Mouse (Mus musculus) hindbrain, embryonic 12.5 days (tissue): ENCODE results near the gene Tmem179b. TPM values are rescaled to one million over a fixed set of nuclear protein-coding genes. Genes with fewer than 3 reads are reported as not detected.
A peak's percentile ranks its signal among the peaks of the same experiment; 100 is the strongest.

Source experiments
- ATAC-seq: fragments of 200-750 bp; cut with Nextera tagmentation; 2 replicates; pipeline ENCODE4 v1.8.0; 2017; ENCODE audit warnings: moderate TSS enrichment; ENCODE audit not compliant: low FRiP score
- H3K27ac ChIP-seq: fragments of 300-500 bp; sonication (generic); 2 replicates; pipeline ENCODE4 v1.5.1; 2016; ENCODE audit warnings: mild to moderate bottlenecking
- H3K27me3 ChIP-seq: fragments of 300-500 bp; sonication (generic); 2 replicates; pipeline ENCODE4 v1.6.1; 2016; ENCODE audit warnings: mild to moderate bottlenecking
- H3K36me3 ChIP-seq: fragments of 300-500 bp; sonication (generic); 2 replicates; pipeline ENCODE4 v1.6.1; 2016; ENCODE audit warnings: mild to moderate bottlenecking
- H3K4me1 ChIP-seq: fragments of 300-500 bp; sonication (generic); 2 replicates; pipeline ENCODE4 v1.6.1; 2016
- H3K4me2 ChIP-seq: fragments of 300-500 bp; sonication (generic); replicated peaks from 2 replicates; pipeline ENCODE4 v1.6.1; 2016; ENCODE audit warnings: mild to moderate bottlenecking
- H3K4me3 ChIP-seq: fragments of 300-500 bp; sonication (generic); 2 replicates; pipeline ENCODE4 v1.5.1; 2016; ENCODE audit warnings: mild to moderate bottlenecking
- H3K9ac ChIP-seq: fragments of 300-500 bp; sonication (generic); 2 replicates; pipeline ENCODE4 v1.6.1; 2016; ENCODE audit warnings: mild to moderate bottlenecking, moderate library complexity
- H3K9me3 ChIP-seq: fragments of 300-500 bp; sonication (generic); replicated peaks from 2 replicates; pipeline ENCODE4 v1.6.1; 2016; ENCODE audit warnings: mild to moderate bottlenecking
- WGBS: fragments of 180-500 bp; shearing (Covaris S2); methylation state at CpG from one replicate; pipeline ENCODE4 v1.1.7; 2016; 5-methylcytosine and 5-hydroxymethylcytosine counted together
- polyA plus RNA-seq: library from polyadenylated mRNA; unstranded; fragments of >200 nt; fragmentation: Nextera tagmentation; extraction: Ambion mirVana; gene quantifications from 2 replicates; pipeline ENCODE4 v1.2.1, GENCODE M21; 2016

Gene Tmem179b
- 36.9 and 39.7 TPM in 2 replicates for polyA plus RNA-seq

DNA sequence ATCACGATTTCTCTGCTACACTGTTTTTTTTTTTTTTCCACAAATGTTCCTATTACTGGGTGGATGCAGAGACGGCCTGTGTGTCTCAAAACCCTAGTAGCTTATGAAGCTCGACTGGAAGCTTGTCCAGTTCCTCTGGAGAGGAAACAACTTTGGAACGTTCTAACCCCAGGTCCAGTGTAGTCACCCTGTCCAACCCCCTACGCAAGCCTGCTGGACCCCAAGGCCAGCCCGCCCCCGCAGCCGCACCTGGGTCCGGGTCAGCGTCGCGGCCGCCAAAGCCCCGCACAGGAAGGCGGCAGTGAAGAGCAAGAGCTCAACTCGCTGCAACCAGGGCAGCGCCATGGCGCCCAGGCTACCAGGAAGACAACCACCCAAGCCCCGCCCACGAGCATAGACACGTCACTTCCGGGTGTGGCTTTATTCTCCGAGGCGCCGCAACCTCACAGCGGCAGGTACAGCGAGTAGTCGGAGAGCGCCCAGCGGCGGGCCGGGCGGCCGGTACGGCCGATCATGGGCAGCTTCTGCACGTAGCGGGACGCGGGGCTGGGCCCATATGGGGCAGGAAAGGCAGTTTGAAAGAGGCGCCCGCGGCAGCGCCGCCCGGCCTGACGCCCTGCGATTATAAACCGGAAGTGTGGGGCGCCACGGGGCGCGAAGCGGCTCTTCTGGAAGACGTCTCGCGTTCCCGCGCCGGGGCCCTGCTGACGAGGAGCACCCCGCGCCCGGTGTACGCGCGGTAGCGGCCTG lies at the start of gene Tmem179b:
Gene Tmem179b (minus strand): TSS at position 382 of the 750 bp plus-strand sequence.
- peaks cover 32% of the 10 kb centered on the region for H3K4me1 ChIP-seq
- peak within 1 kb of the TSS; percentile 99 for H3K27ac ChIP-seq
- no peaks in the 10 kb centered on the region for H3K9me3 ChIP-seq
- H3K4me2 ChIP-seq: peak within 1 kb of the TSS; percentile 98
- ATAC-seq: peak; percentile 94
- under 1% methylated on average over 68 of the region's 68 CpGs for WGBS
- no peaks in the 10 kb centered on the region for H3K27me3 ChIP-seq
- peaks cover 29% of the 10 kb centered on the region for H3K36me3 ChIP-seq
- peak within 1 kb of the TSS; percentile 75 for H3K4me3 ChIP-seq
- H3K9ac ChIP-seq: peak within 1 kb of the TSS; percentile 94

DNA sequence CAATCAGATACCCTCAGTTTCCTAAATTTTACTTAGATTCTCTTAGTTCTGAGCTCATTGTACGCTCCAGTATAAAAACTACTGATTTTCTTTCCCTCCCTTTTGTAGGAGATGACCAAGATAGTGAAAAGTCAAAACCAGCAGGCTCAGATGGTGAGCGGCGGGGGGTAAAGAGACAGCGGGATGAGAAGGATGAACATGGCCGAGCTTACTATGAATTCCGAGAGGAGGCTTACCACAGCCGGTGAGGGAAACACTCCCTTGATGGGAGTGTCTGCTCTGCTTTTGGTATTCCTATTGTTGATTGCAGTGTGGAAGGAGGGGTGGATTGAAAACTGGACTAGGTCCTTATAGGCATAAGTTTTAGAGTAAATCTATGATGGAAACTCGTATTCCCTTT lies 48.4 kb upstream of the Tmem179b start:
- no peak for ATAC-seq
- no peak overlapping the region for H3K27ac ChIP-seq
- H3K36me3 ChIP-seq: peaks cover 46% of the 10 kb centered on the region
- peak overlapping the region; percentile 97 for H3K4me2 ChIP-seq
- peaks cover 28% of the 10 kb centered on the region for H3K4me1 ChIP-seq
- H3K9ac ChIP-seq: peak overlapping the region; percentile 98
- no peaks in the 10 kb centered on the region for H3K27me3 ChIP-seq
- H3K4me3 ChIP-seq: peak overlapping the region; percentile 98
- 69% methylated on average over 8 of the region's 8 CpGs for WGBS
- no peaks in the 10 kb centered on the region for H3K9me3 ChIP-seq

DNA sequence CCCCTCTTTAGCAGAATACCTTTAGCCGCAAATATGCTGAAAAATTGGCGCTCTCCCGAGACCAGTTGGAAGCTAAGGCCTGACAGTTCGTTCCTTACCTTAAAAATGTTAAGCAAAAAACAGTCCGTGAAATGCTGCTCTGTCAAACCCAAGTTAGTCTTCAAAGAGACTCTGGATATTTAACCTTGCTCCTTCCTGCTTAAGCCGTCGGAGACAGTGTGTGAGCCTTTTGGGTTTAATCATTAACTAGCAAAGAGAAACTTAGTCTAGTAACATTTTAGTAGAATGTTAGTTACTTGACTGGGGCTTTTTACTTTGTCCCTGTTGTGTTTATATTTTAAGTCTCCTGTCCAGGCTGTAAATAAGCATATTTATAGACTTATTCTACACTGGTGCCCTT lies 46.9 kb upstream of the Tmem179b start:
- H3K4me1 ChIP-seq: peaks cover 40% of the 10 kb centered on the region
- peak overlapping the region; percentile 97 for H3K4me2 ChIP-seq
- H3K4me3 ChIP-seq: peak overlapping the region; percentile 98
- H3K27ac ChIP-seq: peak overlapping the region; percentile 99; the same call in 1 of the 2 replicates
- no peak for ATAC-seq
- H3K9me3 ChIP-seq: no peaks in the 10 kb centered on the region
- no peaks in the 10 kb centered on the region for H3K27me3 ChIP-seq
- WGBS: 1% methylated on average over 7 of the region's 7 CpGs
- H3K36me3 ChIP-seq: peaks cover 39% of the 10 kb centered on the region
- H3K9ac ChIP-seq: peak overlapping the region; percentile 98

DNA sequence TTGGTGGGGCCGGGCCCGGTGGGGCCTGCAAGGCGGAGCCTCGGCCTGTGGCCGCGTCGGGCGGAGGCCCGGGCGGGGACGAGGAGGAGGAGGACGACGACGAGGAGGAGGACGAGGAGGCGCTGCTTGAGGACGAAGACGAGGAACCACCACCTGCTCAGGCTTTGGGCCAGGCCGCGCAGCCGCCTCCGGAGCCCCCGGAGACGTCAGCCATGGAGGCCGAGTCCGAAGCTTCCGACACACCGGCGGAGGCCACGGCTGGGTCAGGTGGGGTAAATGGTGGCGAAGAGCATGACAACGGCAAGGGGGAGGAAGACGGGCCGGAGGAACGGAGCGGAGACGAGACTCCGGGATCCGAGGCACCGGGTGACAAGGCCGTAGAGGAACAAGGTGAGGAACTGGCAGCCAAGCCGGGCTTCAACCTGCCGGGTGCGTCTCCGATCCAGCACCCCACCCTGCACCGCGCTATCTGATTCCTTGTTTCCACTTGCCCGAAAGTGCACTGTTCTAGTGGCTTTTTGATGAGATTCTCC lies 46.2 kb upstream of the Tmem179b start:
- H3K36me3 ChIP-seq: peaks cover 36% of the 10 kb centered on the region
- H3K4me3 ChIP-seq: peak overlapping the region; percentile 98
- WGBS: 1% methylated on average over 48 of the region's 48 CpGs
- peak; percentile 24 for ATAC-seq
- H3K27me3 ChIP-seq: no peaks in the 10 kb centered on the region
- H3K9me3 ChIP-seq: no peaks in the 10 kb centered on the region
- H3K27ac ChIP-seq: peak overlapping the region; percentile 99
- H3K9ac ChIP-seq: peak overlapping the region; percentile 98
- peak overlapping the region; percentile 97 for H3K4me2 ChIP-seq
- H3K4me1 ChIP-seq: peaks cover 44% of the 10 kb centered on the region

DNA sequence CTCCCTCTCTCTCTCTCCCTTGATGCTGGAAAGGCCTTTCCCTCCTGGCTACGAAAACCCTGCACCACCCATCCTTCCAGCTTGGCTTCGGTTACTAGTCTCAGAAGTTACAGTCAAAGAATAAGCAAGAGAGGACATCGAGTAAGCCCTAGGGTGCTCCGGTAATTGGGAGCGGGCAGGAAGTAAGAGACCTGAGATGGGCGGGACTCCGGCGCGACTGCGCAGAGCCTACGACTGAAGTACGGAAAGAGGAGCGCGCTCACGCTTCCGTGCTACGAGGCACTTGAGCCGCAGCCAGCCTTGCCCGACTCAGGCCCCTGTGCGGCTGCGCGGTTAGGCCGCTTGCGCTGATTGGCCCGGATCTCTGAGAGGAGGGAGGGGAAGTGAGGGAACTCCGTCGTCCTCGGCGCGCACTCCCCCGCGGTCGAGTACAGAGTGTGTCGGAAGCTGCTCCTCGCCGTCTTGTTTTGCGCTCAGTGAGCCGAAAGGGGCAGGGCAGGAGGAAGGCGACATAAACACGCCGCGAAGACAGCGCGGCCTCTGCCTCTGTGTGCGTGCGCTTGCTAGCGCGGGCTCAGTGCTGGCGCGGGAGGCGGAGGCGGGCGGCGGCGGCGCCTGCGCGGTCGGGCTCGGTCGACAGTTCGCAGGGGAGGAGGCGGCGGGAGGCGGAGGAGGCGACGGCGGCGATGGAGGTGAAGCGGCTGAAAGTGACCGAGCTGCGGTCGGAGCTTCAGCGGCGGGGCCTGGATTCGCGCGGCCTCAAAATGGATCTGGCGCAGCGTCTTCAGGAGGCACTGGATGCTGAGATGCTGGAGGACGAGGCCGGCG lies 45.5 kb upstream of the Tmem179b start, which contains the start of gene Hnrnpul2:
Gene Hnrnpul2 (plus strand): TSS at position 415 of the 828 bp plus-strand sequence.
- peaks cover 48% of the 10 kb centered on the region for H3K4me1 ChIP-seq
- H3K27ac ChIP-seq: peak within 1 kb of the TSS; percentile 99
- H3K9me3 ChIP-seq: no peaks in the 10 kb centered on the region
- peak; percentile 97 for ATAC-seq
- peak within 1 kb of the TSS; percentile 97 for H3K4me2 ChIP-seq
- no peaks in the 10 kb centered on the region for H3K27me3 ChIP-seq
- under 1% methylated on average over 82 of the region's 83 CpGs for WGBS
- H3K4me3 ChIP-seq: peak within 1 kb of the TSS; percentile 98
- H3K9ac ChIP-seq: peak within 1 kb of the TSS; percentile 98
- peaks cover 36% of the 10 kb centered on the region for H3K36me3 ChIP-seq

DNA sequence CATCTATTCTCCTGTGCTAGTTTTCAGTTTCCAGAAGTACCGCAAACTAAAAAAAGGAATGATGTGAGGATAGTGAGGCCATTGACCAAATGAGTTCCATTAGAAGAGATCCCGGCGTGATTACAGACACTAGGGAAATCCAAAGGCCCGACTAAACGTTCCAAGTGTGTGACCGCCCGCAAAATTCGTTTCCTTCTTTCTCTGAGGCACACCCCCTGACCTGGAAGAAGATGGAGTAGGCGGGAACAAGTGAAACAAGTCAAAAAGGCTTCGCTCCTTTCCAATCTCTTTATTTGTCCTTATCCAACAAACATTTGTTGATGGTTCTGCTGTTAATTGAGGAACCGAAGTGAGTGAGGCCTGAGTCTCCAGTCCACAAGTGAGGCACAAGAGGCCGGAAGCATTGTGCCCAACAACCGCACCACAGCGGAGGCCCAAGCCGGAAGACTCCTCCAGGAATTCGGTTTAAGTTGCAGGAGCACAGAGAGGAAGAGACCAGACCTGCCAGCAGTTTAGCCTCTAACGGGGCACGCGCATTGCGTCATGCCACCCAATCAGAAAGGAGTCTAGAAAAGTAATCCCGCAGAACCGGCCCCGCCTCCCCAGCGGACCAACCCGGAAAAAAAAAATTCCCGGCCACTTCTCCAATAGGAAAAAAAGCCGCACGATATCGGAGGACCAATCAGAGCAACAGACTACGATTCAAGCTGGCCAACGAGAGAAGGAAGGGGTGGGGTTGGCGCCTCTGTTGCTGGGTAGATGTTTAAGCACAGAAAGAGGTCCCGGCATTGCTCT lies 44.7 kb upstream of the Tmem179b start, which contains the start of gene Ttc9c:
Gene Ttc9c (minus strand): TSS at position 533 of the 795 bp plus-strand sequence.
- Histone ChIP-seq H3K27me3 (no peaks in the 10 kb centered on the region), H3K27ac (peak within 1 kb of the TSS; percentile 99), H3K9ac (peak within 1 kb of the TSS; percentile 98), H3K4me2 (peak within 1 kb of the TSS; percentile 97), H3K36me3 (peaks cover 34% of the 10 kb centered on the region), H3K9me3 (no peaks in the 10 kb centered on the region), H3K4me1 (peaks cover 48% of the 10 kb centered on the region), H3K4me3 (peak within 1 kb of the TSS; percentile 98)
- under 1% methylated on average over 33 of the region's 33 CpGs for WGBS
- ATAC-seq: peak; percentile 96

DNA sequence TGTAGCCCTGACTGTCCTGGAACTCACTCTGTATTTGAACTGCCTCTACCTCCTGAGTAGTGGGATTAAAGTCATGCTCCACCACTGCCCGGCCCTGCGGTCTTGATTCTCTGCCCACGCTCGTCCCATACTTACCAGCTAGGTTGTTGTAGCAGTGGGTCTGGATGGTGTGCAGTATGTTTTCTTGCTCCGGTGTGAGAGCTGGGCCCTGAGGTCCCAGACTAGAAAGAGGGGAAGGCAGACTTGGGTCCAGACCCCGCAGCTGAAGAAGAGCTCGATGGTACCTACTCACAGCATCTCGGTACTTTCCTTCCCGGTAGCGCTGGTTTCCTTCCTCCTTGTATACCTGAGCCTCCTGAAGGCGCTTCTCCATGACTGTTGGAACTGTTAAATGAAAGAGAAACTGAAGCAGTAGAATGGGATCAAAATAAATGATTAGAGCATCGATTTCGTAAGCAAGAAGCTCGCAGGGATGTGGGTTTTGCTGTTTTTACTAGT lies 44.1 kb upstream of the Tmem179b start:
- peaks cover 48% of the 10 kb centered on the region for H3K4me1 ChIP-seq
- peaks cover 35% of the 10 kb centered on the region for H3K36me3 ChIP-seq
- H3K9ac ChIP-seq: peak overlapping the region; percentile 89
- no peak for ATAC-seq
- H3K9me3 ChIP-seq: no peaks in the 10 kb centered on the region
- H3K27me3 ChIP-seq: no peaks in the 10 kb centered on the region
- 36% methylated on average over 14 of the region's 14 CpGs for WGBS
- H3K4me3 ChIP-seq: peak overlapping the region; percentile 98
- peak overlapping the region; percentile 99 for H3K27ac ChIP-seq
- peak overlapping the region; percentile 97 for H3K4me2 ChIP-seq

DNA sequence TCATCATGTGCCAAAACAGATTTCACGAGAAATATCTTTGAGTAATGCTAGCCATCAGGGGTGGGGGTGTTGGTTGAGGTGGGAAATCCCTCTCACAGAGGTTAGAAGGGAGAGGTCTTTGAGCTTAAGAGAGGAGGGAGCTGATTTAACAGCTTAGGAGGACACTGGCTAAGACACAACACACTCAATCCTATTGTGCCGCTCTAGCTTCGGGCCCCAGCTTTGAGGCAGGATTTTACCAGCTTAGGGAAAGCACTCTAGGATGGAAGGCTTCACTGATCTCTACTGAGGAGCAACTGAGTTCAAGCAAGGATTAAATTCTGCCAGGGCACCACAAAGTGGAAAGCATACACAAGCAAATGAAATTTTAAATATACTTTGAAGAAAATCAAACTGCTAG lies 42.7 kb upstream of the Tmem179b start:
- H3K4me3 ChIP-seq: no peak overlapping the region; the same call in 1 of the 2 replicates
- peaks cover 34% of the 10 kb centered on the region for H3K4me1 ChIP-seq
- WGBS: 81% methylated on average over 3 of the region's 3 CpGs
- no peak for ATAC-seq
- H3K27ac ChIP-seq: no peak overlapping the region
- H3K36me3 ChIP-seq: peaks cover 41% of the 10 kb centered on the region
- H3K27me3 ChIP-seq: no peaks in the 10 kb centered on the region
- H3K4me2 ChIP-seq: peak overlapping the region; percentile 23
- H3K9ac ChIP-seq: peak overlapping the region; percentile 37; the same call in 1 of the 2 replicates
- no peaks in the 10 kb centered on the region for H3K9me3 ChIP-seq

DNA sequence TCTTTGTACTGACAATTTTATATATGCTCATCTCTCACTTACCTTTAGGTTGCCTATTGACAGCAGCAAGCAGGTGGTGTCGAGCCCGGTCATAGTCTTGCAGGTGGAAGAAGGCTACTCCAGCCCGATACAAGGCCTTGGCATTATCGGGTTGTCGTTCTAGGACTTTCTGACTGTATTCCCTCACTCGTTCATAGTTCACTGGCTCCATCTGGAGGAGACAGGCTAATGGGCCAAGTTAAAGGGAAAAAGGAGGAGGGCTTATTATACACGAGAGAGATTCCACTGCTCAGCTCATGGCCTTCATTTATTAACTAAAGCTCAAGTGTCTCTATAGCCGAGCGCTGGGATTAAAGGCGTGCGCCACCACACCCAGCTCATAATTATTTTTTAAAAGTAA lies 41.5 kb upstream of the Tmem179b start:
- peaks cover 49% of the 10 kb centered on the region for H3K36me3 ChIP-seq

DNA sequence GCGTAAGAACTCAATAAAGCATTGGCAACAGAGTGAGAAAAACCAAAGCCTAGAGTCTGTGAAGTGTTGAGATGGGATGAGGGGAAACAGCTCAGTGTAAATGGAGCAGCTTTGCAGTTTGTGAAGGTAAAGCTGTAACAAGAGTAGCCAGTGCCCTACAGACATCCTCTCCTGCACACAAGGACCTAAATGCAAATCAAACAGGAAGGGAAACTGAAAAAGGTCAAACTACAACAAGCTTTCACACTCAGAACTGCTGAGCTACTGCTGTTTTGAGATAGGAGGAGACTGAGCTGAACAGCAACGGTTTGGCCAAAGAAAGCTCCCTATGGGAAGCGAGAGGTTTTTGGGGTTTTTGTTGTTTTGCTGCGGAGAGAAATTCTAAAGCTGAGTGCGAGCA lies 32.5 kb upstream of the Tmem179b start:
- WGBS: 97% methylated on average over 5 of the region's 5 CpGs
- Histone ChIP-seq H3K9ac (no peak overlapping the region), H3K9me3 (no peaks in the 10 kb centered on the region), H3K4me1 (peaks cover 10% of the 10 kb centered on the region), H3K4me2 (no peak overlapping the region), H3K36me3 (peaks cover 69% of the 10 kb centered on the region), H3K4me3 (no peak overlapping the region), H3K27me3 (no peaks in the 10 kb centered on the region), H3K27ac (no peak overlapping the region)
- ATAC-seq: no peak

More for the DNA sequence above, 41.5 kb upstream of the Tmem179b start:
- Histone ChIP-seq H3K27me3 (no peaks in the 10 kb centered on the region), H3K4me2 (no peak overlapping the region), H3K9ac (no peak overlapping the region), H3K4me1 (peaks cover 28% of the 10 kb centered on the region), H3K4me3 (no peak overlapping the region), H3K9me3 (no peaks in the 10 kb centered on the region), H3K27ac (no peak overlapping the region)
- WGBS: 81% methylated on average over 11 of the region's 11 CpGs
- ATAC-seq: no peak

DNA sequence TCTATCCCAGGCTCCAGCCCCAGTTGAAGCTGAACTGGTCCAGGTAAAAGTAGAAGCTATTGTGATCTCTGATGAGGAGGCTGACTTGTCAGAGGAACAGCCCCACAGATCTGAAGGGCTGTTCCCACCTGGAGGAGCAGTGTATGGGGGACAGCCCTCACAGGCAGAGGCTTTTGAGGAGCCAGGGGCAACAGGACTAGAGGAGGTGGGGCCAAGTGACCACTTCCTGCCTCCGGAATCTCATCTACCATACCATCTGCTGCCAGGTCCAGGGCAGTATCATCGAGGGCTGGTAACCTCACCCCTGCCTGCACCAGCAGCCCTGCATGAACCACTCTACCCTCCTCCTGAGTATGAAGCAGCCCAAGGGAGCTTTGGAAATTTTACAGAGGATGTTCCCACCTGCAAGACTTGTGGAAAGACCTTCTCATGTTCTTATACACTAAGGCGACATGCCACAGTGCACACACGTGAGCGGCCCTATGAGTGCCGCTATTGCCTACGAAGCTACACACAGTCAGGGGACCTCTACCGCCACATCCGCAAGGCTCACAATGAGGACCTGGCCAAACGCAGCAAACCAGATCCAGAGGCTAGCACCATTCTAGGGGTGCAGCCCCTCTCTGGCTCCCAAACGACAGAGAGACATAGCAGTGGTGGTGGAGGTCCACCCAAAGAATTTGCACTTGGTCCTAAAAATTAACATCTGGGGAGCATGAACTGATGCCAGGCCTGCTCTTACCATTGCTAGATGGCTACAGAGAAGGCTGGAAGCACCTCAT lies 29.8 kb upstream of the Tmem179b start:
- no peak for ATAC-seq
- H3K4me2 ChIP-seq: no peak overlapping the region
- H3K9me3 ChIP-seq: no peaks in the 10 kb centered on the region
- H3K4me1 ChIP-seq: peaks cover 14% of the 10 kb centered on the region
- no peaks in the 10 kb centered on the region for H3K27me3 ChIP-seq
- H3K27ac ChIP-seq: no peak overlapping the region
- H3K4me3 ChIP-seq: no peak overlapping the region
- no peak overlapping the region for H3K9ac ChIP-seq
- WGBS: 93% methylated on average over 11 of the region's 11 CpGs
- H3K36me3 ChIP-seq: peaks cover 49% of the 10 kb centered on the region
